Mouse (Mus musculus): Measurements from ENCODE around the gene Strip1.

DNA sequence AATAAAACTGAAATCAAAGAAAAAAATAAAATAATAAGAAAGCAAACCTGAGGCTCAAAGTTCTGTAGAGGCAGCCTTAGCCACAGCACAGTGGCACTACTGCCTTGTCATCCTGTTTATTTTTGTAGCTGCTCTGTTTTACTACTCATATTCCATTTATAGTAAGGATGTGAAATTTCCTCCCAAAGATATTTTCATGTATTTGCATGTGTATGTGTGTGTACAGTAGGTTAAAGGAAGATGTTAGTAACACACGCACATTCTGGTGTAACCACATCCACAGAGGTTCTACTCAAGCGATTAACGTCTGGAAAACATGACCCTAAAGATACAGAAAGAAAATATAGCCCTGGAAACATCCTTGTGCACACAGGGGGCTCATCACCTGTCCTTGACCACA is 54.7 kb downstream of the Strip1 start:
- TF ChIP-seq CTCF (conservative IDR thresholded peaks at IDR 0.05; ENCODE audit: insufficient read depth, insufficient read length, low read depth, low read length) (no peak), POLR2A (IDR thresholded peaks at IDR 0.05; ENCODE audit: low read depth, low read length) (no peak)

Measured in kidney, adult 2 months (tissue).